Mouse (Mus musculus) layer of hippocampus, adult 11-12 months (tissue): ENCODE data around the gene 0610037L13Rik.

Experiments used
- DNase-seq: peaks from one replicate; pipeline ENCODE4 v3.0.0; 2022; ENCODE audit warnings: low spot score

Gene 0610037L13Rik

DNA sequence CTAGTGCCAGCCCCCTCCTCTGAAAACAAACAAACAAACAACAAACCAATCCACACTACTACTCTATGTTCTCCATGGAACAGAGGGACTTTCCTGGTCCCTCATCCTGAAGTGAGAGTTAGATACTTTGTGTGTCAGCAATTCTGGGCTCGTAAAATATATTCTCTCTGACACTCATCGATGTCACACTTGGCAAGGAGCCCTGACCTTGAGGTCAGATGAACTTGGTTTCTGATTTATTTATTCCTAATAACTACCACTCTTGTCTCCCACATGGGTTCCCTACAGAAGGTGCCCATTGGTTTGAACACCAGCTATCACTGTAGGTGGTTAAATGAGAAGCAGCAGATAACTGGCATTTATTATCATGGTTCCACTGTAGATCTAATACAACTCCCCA, 30.7 kb downstream of the 0610037L13Rik start:
- no peak for DNase-seq

DNA sequence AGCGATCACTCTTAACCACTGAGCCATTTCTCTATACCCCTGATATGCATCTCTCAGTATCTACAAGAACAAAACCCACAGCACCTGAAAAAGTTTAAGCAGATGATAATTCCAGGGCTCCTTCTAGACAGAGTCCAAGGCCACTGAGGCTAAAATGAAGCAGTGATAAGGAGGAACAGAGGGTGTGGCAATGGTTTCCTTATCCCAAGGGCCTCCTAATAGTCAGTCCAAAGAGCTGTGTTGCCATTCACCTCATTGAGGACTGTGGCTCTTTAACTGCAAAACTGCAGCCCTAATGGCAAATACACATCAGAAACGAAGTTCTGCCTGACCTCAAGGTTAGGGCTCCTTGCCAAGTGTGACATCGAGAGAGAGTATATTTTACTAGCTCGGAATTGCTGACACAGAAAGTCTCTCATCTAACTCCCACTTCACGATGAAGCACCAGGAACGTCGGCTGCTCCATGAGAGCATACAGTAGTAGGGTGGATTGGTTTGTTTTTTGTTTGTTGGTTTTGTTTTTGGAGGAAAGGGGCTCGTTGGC, 31.6 kb downstream of the 0610037L13Rik start:
- no peak for DNase-seq

DNA sequence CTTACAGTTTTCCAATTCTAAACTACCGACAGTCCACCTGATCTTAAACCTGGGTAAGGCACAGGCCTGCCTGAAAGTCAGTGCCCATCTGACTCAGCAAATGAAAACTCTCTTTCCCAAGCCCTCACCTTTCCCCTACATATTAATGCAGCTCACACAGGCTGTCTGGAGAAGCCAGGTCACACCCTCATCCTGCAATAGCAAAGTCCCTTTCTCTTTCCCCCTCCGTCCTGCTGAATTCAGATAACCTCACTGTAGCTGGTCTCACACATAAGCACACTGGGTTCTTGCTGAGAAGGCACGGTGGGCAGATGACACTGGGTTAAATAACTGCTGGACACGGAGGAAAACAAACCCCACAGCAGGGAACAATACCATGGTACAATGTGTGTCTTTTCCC, 32.3 kb downstream of the 0610037L13Rik start:
- DNase-seq = no peak

DNA sequence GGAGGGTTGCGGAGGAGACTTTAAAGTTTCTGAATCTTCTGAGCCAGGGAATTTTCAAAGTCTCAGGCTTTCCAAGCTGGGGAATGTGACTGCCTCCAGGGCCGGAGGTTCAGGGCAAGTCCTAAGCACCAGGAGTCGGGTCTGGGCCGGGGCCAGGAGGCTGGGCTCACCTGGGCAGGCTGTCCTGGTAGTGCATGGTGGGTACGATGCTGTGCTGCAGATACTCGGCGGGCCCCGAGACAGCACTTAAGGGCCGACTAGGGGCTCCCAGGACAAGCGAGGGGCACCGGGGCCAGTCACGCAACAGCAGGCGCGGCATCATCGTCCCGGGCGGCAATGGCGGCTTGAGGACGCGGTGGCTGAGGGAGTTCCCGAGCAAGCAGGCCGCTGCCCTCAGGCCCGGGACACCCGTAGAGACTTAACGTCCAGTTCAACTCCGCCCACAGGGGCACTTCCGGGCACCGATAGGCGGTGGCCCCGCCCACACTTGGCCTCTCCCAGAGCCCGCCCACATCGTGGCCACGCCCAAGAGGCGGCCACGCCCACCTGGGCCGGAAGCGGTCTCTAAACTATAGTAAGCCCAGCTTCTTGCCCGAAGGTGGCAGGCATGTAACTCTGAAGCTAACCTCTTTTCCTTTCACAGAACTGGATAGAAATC, 33.7 kb downstream of the 0610037L13Rik start, which contains the start of gene Cpt2:
TSS of gene Cpt2 (minus strand) at position 466 of the 658 bp plus-strand sequence.
- DNase-seq = peak; percentile 88

DNA sequence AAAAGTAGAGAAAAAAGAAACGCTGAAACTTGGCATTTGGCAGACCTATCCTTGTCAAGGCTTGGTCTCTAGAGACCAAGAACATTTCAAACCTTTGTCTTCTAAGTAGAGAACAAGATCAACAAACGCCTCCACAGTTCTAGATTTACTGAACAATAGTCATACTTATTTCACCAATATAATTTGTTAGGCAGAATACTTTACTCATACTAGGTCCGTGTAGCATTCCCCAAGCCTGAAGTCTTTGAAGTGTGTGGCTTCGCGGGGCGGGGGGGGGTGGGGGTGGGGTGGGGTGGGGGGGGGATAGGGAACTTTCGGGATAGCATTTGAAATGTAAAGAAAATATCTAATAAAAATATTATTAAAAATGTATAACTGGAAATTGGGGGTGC, 34.2 kb downstream of the 0610037L13Rik start:
- DNase-seq = no peak

DNA sequence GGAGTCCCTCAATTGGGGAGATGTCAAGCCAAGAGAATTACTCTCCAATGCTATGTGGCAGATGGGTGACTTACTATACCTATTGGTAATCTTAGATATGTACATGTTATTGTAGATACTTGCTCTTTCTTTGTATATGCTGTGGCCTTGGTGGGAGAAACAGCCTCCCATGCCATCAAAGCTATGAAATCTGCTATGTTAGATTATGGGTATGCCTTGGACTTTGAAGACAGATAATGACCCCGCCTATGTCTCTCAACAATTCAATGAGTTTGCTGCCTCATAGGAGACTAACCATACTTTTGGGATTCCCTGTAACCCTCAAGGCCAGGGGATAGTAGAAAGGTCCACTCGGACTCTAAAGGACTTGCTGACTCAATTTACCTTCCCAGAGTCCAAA, 38.7 kb downstream of the 0610037L13Rik start:
- no peak for DNase-seq

DNA sequence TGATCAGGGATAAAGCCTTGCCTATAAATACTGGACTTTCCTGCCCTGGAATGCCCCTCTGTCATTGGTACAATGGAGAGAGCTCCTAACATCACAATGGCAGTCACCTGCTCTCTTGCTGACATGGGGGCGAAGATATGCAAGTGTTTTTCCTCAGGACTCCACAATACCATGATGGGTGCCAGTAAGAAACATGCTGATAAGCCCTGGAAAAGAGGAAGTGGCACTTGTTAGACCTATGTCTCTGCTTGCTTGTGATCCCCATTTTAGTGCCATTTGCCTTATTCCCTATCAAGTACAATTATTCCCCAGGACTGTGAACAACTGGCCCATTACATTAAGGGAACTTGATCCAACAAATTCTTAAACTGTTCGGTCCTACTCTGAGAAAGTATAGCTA, 39.1 kb downstream of the 0610037L13Rik start:
- no peak for DNase-seq

DNA sequence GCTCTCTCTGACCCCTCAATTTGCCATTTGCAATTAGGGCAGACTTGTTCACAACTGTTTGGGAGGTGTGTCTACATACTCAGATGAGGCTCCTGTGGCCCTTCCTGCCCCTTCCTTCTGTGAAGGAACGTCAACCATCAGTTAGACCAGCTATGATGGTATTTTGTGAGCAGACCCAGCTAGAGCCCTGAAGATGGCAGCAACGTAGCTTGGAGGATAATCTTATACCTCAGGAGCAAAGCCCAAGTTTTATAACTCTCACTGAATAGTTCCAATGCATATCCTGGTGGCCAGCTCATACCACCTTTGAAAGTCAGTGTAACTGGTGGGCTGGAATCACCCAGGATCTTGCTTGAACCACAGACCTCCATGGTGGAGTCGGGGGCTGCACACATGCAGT, 41.8 kb downstream of the 0610037L13Rik start:
- no peak for DNase-seq

DNA sequence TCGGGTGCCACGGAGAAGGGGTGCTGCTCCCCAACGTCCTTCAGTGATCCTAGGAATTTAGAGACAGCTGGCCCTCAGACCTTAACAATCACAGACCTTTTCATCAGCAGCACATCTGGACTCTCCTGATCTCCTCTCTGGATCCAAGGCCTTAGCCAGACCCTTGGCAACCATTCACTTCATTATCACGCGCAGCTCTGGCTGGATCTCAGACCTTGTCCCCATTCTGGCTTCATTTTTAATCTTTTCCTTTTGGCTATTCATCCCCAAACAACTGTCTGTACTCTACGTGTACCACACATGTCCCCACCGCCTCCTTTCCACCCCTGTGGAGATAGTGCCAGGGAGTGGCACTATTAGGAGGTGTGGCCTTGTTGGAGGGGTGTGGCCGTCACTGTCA, 43.6 kb downstream of the 0610037L13Rik start:
- DNase-seq = no peak

DNA sequence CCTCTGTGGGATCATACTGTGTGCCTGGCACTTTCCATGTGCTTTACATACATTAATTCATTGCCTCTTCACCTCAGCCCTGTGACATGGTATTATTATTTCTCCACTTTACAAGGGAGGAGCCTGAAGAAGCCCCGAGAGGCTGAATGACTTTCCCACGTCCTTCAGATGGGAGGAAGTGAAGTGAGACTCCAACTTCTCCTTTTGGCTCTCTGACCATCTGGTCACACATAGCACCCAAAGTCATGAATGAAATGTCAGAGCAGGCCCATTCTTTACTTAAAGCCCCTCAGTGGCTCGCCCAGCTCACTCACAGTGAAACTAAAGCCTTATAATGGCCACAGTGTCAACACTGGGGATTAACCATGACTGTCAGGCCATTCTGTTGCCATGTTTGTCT, 45.6 kb downstream of the 0610037L13Rik start:
- DNase-seq = no peak

DNA sequence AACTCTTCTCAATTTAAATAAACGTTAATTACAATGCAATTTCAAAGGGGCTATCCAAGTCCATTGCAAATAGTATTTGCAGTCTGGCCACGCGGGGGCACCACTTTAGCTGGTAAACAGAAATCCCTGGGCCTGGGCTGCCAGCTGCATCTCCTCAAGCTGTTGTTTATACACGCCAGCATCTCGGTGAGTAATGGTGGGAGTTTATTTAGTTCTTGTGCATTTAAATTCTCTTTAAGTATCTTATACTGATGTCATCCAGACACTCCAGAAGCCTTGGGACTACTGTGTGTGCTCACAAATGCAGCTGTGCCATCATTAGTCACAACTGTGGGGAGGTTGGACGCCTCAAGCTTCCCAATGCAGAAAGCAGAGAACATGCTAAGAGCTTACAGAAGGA, 47.7 kb downstream of the 0610037L13Rik start:
- peak; percentile 71 for DNase-seq

DNA sequence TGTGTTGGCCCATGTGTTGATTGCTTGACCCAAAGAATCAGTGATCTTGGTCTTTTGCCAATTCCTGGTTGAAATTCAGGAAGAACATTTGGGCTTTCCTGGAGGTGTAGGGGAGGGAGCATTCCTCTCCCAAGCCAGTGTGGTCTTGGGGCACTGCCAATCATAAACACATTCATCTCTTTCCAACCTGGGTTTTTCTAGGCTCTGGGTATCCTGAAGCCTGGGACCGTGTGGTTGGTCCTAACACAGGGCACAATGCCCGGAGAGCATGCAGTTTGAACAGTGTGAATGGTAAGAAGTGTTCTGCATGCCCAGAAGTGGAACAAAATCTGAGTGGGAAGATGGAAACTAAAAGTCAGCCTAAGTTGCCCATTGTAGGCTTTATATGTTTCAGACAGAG, 48.5 kb downstream of the 0610037L13Rik start:
- DNase-seq = no peak

DNA sequence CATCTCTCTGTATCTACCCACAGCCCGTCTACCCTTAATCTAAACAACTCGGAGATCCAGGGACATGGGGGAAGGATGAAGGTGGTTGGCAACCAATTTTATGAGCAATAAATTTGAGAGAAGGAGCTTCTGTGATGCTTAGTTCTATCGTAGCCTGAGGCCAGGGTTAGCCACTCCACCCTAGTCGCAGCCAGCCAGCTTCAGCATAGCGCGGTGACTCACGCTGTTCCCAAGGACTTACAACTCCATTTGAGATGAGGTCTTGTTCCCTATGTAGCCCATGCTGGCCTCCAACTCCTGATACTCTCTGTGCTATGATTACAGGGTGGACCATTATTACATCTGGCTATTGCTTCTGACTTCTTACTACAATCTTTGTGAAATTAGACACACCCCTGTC, 53.1 kb downstream of the 0610037L13Rik start:
- no peak for DNase-seq

DNA sequence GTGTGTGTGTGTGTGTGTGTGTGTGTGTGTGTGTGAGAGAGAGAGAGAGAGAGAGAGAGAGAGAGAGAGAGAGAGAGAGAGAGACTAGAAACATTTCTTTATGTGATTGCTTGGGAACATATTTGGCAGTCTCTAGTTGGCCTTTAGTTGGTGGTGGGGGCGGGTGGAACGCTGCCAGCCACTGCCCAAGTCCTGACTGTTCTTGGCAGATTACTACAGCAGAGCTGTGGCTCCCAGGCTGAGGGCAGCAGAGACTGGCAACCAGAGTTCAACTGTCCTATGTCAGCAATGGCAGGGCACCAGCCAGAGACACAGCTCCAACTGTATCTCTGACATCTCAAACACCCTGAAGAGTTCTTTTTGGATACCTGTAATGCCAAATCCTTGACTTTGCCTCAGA, 54.5 kb downstream of the 0610037L13Rik start:
- no peak for DNase-seq
